15 mouse cellular contexts compared by ENCODE assay signal in genomic region chr11:22780761-22781160, GRCm38 (mm10).
A peak's percentile ranks its signal among the peaks of the same experiment; 100 is the strongest.
DNase-seq lines count a peak whose midpoint lies in the region; ATAC-seq and TF ChIP-seq lines count a peak whose summit lies in the region.
"Had no signal": no experiment of that assay in that cellular context is flagged by ENCODE, and none has a peak within 500 bp of the region (broad histone marks: within the 10 kb centered on the region; RNA-seq: fewer than 3 reads in every experiment).

No protein-coding gene starts in this region.

- TF ChIP-seq EP300 in heart, adult 2 months (IDR thresholded peaks at IDR 0.05; ENCODE audit: insufficient read depth, low read depth, low read length) = no peak

- intact Hi-C loops in heart, adult 2 months (cut with DNase I) = loop anchor here (5.0 kb wide), 2 partner anchors 72 to 192 kb away; partner anchors contain the start of gene Zrsr1
- intact Hi-C loops in heart, postnatal 10 days (cut with DNase I) = loop anchor here (5.0 kb wide), 1 partner anchor 72 kb away; no protein-coding TSS in a partner anchor

- H3K27me3 ChIP-seq in heart, adult 2 months (ENCODE audit: control insufficient read depth, insufficient read depth, low read length) = no peaks in the 10 kb centered on the region
- H3K27me3 ChIP-seq in lung, embryonic 15.5 days = no peaks in the 10 kb centered on the region
- H3K27me3 ChIP-seq in myocyte (ENCODE audit: control insufficient read depth, insufficient read depth, insufficient read length) = no peaks in the 10 kb centered on the region
- no peaks in the 10 kb centered on the region for H3K27me3 ChIP-seq in hindbrain, embryonic 13.5 days
- H3K27me3 ChIP-seq: limb, embryonic 13.5 days had no signal

- WGBS in heart, adult 2 months = 54% methylated on average over 2 of the region's 2 CpGs
- 69% methylated on average over 2 of the region's 2 CpGs for WGBS in lung, embryonic 15.5 days
- 76% methylated on average over 2 of the region's 2 CpGs for WGBS in lung, adult 2 months
- 90% methylated on average over 2 of the region's 2 CpGs for whole genome bisulfite sequencing in hindbrain, embryonic 13.5 days

- no peak for TF ChIP-seq POLR2A in heart, adult 2 months (IDR thresholded peaks at IDR 0.05; ENCODE audit: insufficient read depth, low read depth, low read length)
- no peak for TF ChIP-seq POLR2A in lung, adult 2 months (IDR thresholded peaks at IDR 0.05; ENCODE audit: borderline replicate concordance, extremely low read depth, low read depth, low read length)
- no peak for TF ChIP-seq POLR2A in myocyte (IDR thresholded peaks at IDR 0.05; ENCODE audit: insufficient read length, low read depth)

- no peak for ATAC-seq in lung, embryonic 15.5 days (ENCODE audit: borderline replicate concordance, extremely low read depth, low FRiP score, low TSS enrichment)
- ATAC-seq in hindbrain, embryonic 13.5 days (ENCODE audit: low FRiP score) = no peak
- ATAC-seq: forebrain, embryonic 14.5 days; inflammation-experienced regulatory T-cells, adult 6 months had no signal

- H3K9me3 ChIP-seq in lung, embryonic 15.5 days = no peaks in the 10 kb centered on the region
- no peaks in the 10 kb centered on the region for H3K9me3 ChIP-seq in hindbrain, embryonic 13.5 days
- H3K9me3 ChIP-seq: limb, embryonic 13.5 days had no signal

- H3K4me3 ChIP-seq in heart, adult 2 months = no peak overlapping the region
- H3K4me3 ChIP-seq in lung, embryonic 15.5 days = no peak overlapping the region
- H3K4me3 ChIP-seq in lung, adult 2 months (replicated peaks; ENCODE audit: extremely low read depth, low read depth, low read length) = no peak overlapping the region
- no peak overlapping the region for H3K4me3 ChIP-seq in myocyte
- no peak overlapping the region for H3K4me3 ChIP-seq in hindbrain, embryonic 13.5 days
- H3K4me3 ChIP-seq: erythroblast, embryonic 14.5 days; limb, embryonic 13.5 days had no signal

- no peak overlapping the region for H3ac ChIP-seq in myocyte (ENCODE audit: control insufficient read depth, insufficient read length)

- no peak overlapping the region for H3K4me2 ChIP-seq in lung, embryonic 15.5 days
- H3K4me2 ChIP-seq in myocyte (ENCODE audit: low read depth) = peak overlapping the region; percentile 36
- no peak overlapping the region for H3K4me2 ChIP-seq in hindbrain, embryonic 13.5 days
- H3K4me2 ChIP-seq: limb, embryonic 13.5 days; lung, embryonic 14.5 days; midbrain, embryonic 11.5 days had no signal

- no peak for TF ChIP-seq CTCF in heart, adult 2 months (IDR thresholded peaks at IDR 0.05)
- TF ChIP-seq CTCF in lung, adult 2 months (IDR thresholded peaks at IDR 0.05; ENCODE audit: insufficient read depth, low read length) = no peak

- no peaks in the 10 kb centered on the region for H3K79me2 ChIP-seq in heart, adult 2 months (replicated peaks; ENCODE audit: control insufficient read depth, insufficient read depth, low read length)
- H3K79me2 ChIP-seq in myocyte (ENCODE audit: control insufficient read depth, insufficient read depth) = no peaks in the 10 kb centered on the region

- no peaks in the 10 kb centered on the region for H3K36me3 ChIP-seq in heart, adult 2 months (ENCODE audit: control insufficient read depth, insufficient read depth, low read length)
- H3K36me3 ChIP-seq in lung, embryonic 15.5 days = no peaks in the 10 kb centered on the region
- no peaks in the 10 kb centered on the region for H3K36me3 ChIP-seq in myocyte (ENCODE audit: control insufficient read depth, insufficient read depth)
- H3K36me3 ChIP-seq in hindbrain, embryonic 13.5 days = no peaks in the 10 kb centered on the region
- H3K36me3 ChIP-seq: limb, embryonic 13.5 days had no signal

- H3K4me1 ChIP-seq in heart, adult 2 months (ENCODE audit: control insufficient read depth, insufficient read depth, low read length) = peaks cover 11% of the 10 kb centered on the region
- H3K4me1 ChIP-seq in lung, embryonic 15.5 days = peaks cover 10% of the 10 kb centered on the region; the same call in 1 of the 2 replicates
- H3K4me1 ChIP-seq in lung, adult 2 months (ENCODE audit: control insufficient read depth, insufficient read depth, low read length) = peaks cover 10% of the 10 kb centered on the region
- no peaks in the 10 kb centered on the region for H3K4me1 ChIP-seq in hindbrain, embryonic 13.5 days (replicated peaks)

- H3K27ac ChIP-seq in heart, adult 2 months = peak overlapping the region; percentile 62
- H3K27ac ChIP-seq in lung, embryonic 15.5 days = 0 out of 2 replicates have a peak overlapping the region, but pooled peaks have one; percentile 33
- no peak overlapping the region for H3K27ac ChIP-seq in hindbrain, embryonic 13.5 days
- H3K27ac ChIP-seq: limb, embryonic 13.5 days had no signal

- no peak overlapping the region for H3K9ac ChIP-seq in heart, adult 2 months (ENCODE audit: low read depth, low read length)
- no peak overlapping the region for H3K9ac ChIP-seq in lung, embryonic 15.5 days
- H3K9ac ChIP-seq in hindbrain, embryonic 13.5 days = no peak overlapping the region
- H3K9ac ChIP-seq: limb, embryonic 13.5 days; lung, embryonic 14.5 days had no signal

- no peak for DNase-seq in heart, adult 2 months
- DNase-seq in heart, postnatal 10 days = no peak
- no peak for DNase-seq in lung, adult 2 months
- peak; percentile 9 for DNase-seq in urinary bladder, postnatal 14 days (ENCODE audit: low spot score)
- DNase-seq in urinary bladder, adult 18-20 months (ENCODE audit: low spot score in 2 of 2) = no peak
- DNase-seq: cerebellum, adult 18-20 months had no signal

TF ChIP-seq in myocyte, 11 proteins besides CTCF, POLR2A, EP300 and RAD21:
- TF ChIP-seq REST (IDR thresholded peaks at IDR 0.05; ENCODE audit: insufficient read depth, insufficient read length) = no peak
- TF ChIP-seq TCF3 (IDR thresholded peaks at IDR 0.05; ENCODE audit: insufficient read length, low read depth) = no peak
- no peak for TF ChIP-seq MAX (IDR thresholded peaks at IDR 0.05; ENCODE audit: low read depth)
TF ChIP-seq in myocyte: peak in this region for 0.
